22 mouse cellular contexts compared by ENCODE assay signal in the genomic region with DNA sequence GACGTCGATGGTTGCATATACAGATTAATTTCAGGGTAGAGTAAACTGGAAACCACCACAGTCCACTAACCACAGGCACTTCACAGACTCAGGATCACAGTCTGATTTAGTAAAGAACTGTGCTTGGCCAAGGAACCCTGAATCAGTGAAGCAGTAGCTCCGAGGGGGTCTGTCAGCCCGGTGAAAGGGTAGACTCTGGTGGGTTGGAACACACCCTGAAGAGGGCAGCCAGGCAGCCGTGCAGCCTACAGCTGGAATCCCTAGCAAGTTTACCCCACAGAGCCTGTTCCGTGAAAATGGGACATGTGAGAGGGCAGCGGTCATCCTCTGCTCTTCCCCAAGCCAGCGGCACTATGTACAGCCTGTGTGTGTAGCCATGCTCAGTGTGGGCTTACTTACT.
A peak's percentile ranks its signal among the peaks of the same experiment; 100 is the strongest.
DNase-seq lines count a peak whose midpoint lies in the region; ATAC-seq and TF ChIP-seq lines count a peak whose summit lies in the region.
"Had no signal": no experiment of that assay in that cellular context is flagged by ENCODE, and none has a peak within 500 bp of the region (broad histone marks: within the 10 kb centered on the region; RNA-seq: fewer than 3 reads in every experiment).

No protein-coding gene starts in this region.

- peak; percentile 12 for DNase-seq in kidney, adult 2 months
- no peak for DNase-seq in kidney, adult 18-20 months
- no peak for DNase-seq in kidney, postnatal 25 days
- DNase-seq in cerebellum, adult 11-12 months: no peak
- DNase-seq: adrenal gland, adult 8-10 months; adrenal gland, postnatal 25 days; cerebellum, adult 18-20 months; cerebellum, adult 9-10 months; cerebellum, postnatal 14 days; gastrocnemius, postnatal 25 days; heart, adult 2 months; heart, postnatal 14 days had no signal

- no peak overlapping the region for H3K4me3 ChIP-seq in kidney, adult 2 months (ENCODE audit: insufficient read depth, low read depth, low read length)
- no peak overlapping the region for H3K4me3 ChIP-seq in kidney, embryonic 16.5 days (ENCODE audit: low read length)
- H3K4me3 ChIP-seq in megakaryocyte, embryonic 14.5 days (replicated peaks): peak overlapping the region; percentile 15
- H3K4me3 ChIP-seq: forebrain, embryonic 15.5 days; heart, adult 2 months; heart, embryonic 10.5 days; heart, embryonic 13.5 days; hindbrain, embryonic 12.5 days; hindbrain, embryonic 15.5 days had no signal

- ATAC-seq in kidney, embryonic 16.5 days (ENCODE audit: low FRiP score, low TSS enrichment): peak; percentile 83
- ATAC-seq in megakaryocyte, adult 5-6 weeks (ENCODE audit: poor library complexity, severe bottlenecking): no peak
- ATAC-seq: activated CD4-positive, CD25-positive, alpha-beta regulatory T cell, adult 4 months; CD4-positive, CD25-positive, alpha-beta regulatory T cell, adult 4 months; forebrain, embryonic 15.5 days had no signal

- TF ChIP-seq CTCF in kidney, adult 2 months (conservative IDR thresholded peaks at IDR 0.05; ENCODE audit: insufficient read depth, insufficient read length, low read depth, low read length): no peak

- peaks cover 17% of the 10 kb centered on the region for H3K4me1 ChIP-seq in kidney, adult 2 months (ENCODE audit: control insufficient read depth, insufficient read depth, low read length)
- H3K4me1 ChIP-seq in kidney, embryonic 16.5 days (ENCODE audit: insufficient read depth, low read length): peaks cover 26% of the 10 kb centered on the region
- peaks cover 82% of the 10 kb centered on the region for H3K4me1 ChIP-seq in megakaryocyte, embryonic 14.5 days

- no peak overlapping the region for H3K9ac ChIP-seq in kidney, embryonic 16.5 days (replicated peaks; ENCODE audit: low read length)
- H3K9ac ChIP-seq: forebrain, embryonic 15.5 days; heart, embryonic 13.5 days; hindbrain, embryonic 12.5 days; hindbrain, embryonic 15.5 days had no signal

- no peak overlapping the region for H3K4me2 ChIP-seq in kidney, embryonic 16.5 days (replicated peaks; ENCODE audit: low read depth, low read length)
- H3K4me2 ChIP-seq: forebrain, embryonic 15.5 days; heart, embryonic 13.5 days; hindbrain, embryonic 12.5 days; hindbrain, embryonic 15.5 days had no signal

- 38% methylated on average over 8 of the region's 8 CpGs for WGBS in kidney, adult 2 months
- 45% methylated on average over 8 of the region's 8 CpGs for WGBS in kidney, embryonic 16.5 days

- H3K27ac ChIP-seq in kidney, adult 2 months (ENCODE audit: insufficient read depth, low read depth, low read length): no peak overlapping the region
- no peak overlapping the region for H3K27ac ChIP-seq in kidney, embryonic 16.5 days (ENCODE audit: low read length)
- H3K27ac ChIP-seq: forebrain, embryonic 15.5 days; heart, adult 2 months; heart, embryonic 10.5 days; heart, embryonic 13.5 days; hindbrain, embryonic 12.5 days; hindbrain, embryonic 15.5 days had no signal

- no peaks in the 10 kb centered on the region for H3K36me3 ChIP-seq in kidney, adult 2 months (ENCODE audit: control insufficient read depth, insufficient read depth, low read length)
- H3K36me3 ChIP-seq in kidney, embryonic 16.5 days (ENCODE audit: insufficient read depth, low read length): no peaks in the 10 kb centered on the region
- H3K36me3 ChIP-seq in megakaryocyte, embryonic 14.5 days (replicated peaks; ENCODE audit: low read length): peaks cover 85% of the 10 kb centered on the region
- H3K36me3 ChIP-seq: forebrain, embryonic 15.5 days; heart, embryonic 10.5 days; heart, embryonic 13.5 days; hindbrain, embryonic 12.5 days; hindbrain, embryonic 15.5 days had no signal

- no peaks in the 10 kb centered on the region for H3K9me3 ChIP-seq in kidney, embryonic 16.5 days (ENCODE audit: low read length)
- no peaks in the 10 kb centered on the region for H3K9me3 ChIP-seq in megakaryocyte, embryonic 14.5 days
- H3K9me3 ChIP-seq: forebrain, embryonic 15.5 days; heart, embryonic 10.5 days; heart, embryonic 13.5 days; hindbrain, embryonic 12.5 days; hindbrain, embryonic 15.5 days had no signal

- H3K27me3 ChIP-seq in kidney, adult 2 months (replicated peaks; ENCODE audit: control insufficient read depth, insufficient read depth, low read length): no peaks in the 10 kb centered on the region
- H3K27me3 ChIP-seq in kidney, embryonic 16.5 days (ENCODE audit: insufficient read depth, low read length): no peaks in the 10 kb centered on the region
- H3K27me3 ChIP-seq in megakaryocyte, embryonic 14.5 days (replicated peaks): no peaks in the 10 kb centered on the region
- H3K27me3 ChIP-seq: forebrain, embryonic 15.5 days; heart, embryonic 13.5 days; hindbrain, embryonic 12.5 days; hindbrain, embryonic 15.5 days had no signal

- no peak for TF ChIP-seq POLR2A in kidney, adult 2 months (IDR thresholded peaks at IDR 0.05; ENCODE audit: low read depth, low read length)
